Mouse (Mus musculus) brown adipose tissue, adult 24 weeks (tissue): ENCODE measurements at regions not wholly inside any gene's neighbourhood (a gene's known extent, or its start where the extent isn't known, plus 50 kb on each side); places are given as distances from the start of the nearest gene placed in this dataset.

ENCODE experiments used
- H3K27ac ChIP-seq: fragments of 200-500 bp; replicated peaks from 2 replicates; pipeline ENCODE4 v1.5.1; 2012; ENCODE audit warnings: low read depth, mild to moderate bottlenecking, low read length
- H3K4me1 ChIP-seq: fragments of 200-500 bp; 2 replicates; pipeline ENCODE4 v1.6.1; 2012; ENCODE audit warnings: low read length, mixed read lengths; ENCODE audit not compliant: control insufficient read depth, insufficient read depth, insufficient read length
- H3K4me3 ChIP-seq: fragments of 200-500 bp; 2 replicates; pipeline ENCODE4 v1.5.1; 2012; ENCODE audit warnings: low read depth, mild to moderate bottlenecking, low read length, moderate library complexity; ENCODE audit not compliant: insufficient read depth

DNA sequence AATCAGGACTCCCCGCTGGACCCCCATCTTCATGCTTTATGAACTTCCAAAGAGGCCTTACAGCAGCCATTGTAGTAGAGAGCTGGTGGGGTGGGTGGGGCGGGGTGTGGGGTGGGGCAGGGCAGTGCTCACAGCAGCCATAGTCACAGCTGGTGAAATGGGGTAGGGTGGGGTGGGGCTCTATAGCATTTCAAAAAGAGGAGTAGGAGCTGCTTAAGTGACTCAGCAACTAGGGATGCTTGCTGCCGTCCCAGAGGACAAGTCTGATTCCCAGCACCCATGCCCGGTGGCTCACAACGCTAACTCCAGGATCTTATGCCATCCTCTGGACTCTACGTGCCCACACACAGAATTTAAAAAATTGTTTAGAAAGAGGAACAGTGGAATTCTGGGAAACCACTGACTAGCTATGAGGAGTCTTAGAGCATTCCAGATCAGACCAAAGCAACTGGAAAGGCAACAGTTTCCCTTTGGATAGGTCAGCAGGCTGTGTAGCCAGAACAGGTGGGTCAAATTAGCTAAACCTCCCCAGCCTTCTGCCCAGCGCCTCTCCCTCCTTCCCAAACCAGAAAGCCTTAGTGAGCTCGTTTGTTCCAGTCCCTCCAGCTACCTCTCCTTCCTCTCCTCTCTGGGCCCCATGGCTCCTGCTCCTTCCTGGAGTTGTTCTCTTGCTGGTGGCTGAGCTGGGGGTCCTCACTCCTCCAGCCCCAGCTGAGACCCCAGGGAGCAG is 89.7 kb downstream of the Syf2 start:
- H3K4me1 ChIP-seq: no peaks in the 10 kb centered on the region
- H3K27ac ChIP-seq: no peak overlapping the region
- H3K4me3 ChIP-seq: no peak overlapping the region

DNA sequence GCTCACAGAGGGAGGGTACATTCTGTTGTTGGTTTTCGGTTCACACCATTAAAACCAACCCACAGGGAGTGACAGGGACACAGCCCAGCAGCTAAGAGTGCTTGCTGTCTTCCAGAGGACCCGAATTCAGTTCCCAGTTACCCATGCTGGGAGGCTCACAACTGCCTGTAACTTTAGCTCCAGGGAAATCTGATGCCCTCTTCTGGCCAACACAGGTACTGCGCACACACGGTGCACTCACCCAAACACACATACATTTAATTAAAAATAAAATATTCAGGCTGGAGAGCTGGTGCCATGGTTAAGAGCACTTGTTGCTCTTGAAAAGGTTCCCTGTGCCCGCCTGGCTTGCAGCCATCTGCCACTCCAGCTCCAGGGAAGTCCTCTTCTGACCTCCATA is 92.5 kb downstream of the Syf2 start:
- H3K4me3 ChIP-seq: no peak overlapping the region
- no peaks in the 10 kb centered on the region for H3K4me1 ChIP-seq
- H3K27ac ChIP-seq: no peak overlapping the region

DNA sequence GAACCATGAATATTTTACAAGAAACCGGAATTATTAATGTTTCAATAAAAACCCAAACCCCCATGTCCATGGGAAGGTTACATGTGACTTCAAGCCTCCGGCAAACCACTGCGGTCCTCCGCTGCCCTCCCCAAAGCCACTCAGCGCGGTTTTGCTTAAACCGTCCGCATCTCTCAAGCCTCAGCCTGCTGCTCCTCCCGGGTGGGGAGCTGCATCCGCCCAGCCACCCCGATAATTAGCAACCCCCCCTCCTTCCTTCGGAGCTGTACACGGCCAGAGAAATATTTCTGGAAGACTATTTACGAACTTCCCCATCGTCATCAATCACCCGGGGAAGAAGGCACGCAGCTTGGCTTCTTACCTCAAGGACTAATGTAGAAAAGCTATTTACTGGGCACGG is 94.7 kb upstream of the Runx3 start:
- no peaks in the 10 kb centered on the region for H3K4me1 ChIP-seq
- no peak overlapping the region for H3K4me3 ChIP-seq

DNA sequence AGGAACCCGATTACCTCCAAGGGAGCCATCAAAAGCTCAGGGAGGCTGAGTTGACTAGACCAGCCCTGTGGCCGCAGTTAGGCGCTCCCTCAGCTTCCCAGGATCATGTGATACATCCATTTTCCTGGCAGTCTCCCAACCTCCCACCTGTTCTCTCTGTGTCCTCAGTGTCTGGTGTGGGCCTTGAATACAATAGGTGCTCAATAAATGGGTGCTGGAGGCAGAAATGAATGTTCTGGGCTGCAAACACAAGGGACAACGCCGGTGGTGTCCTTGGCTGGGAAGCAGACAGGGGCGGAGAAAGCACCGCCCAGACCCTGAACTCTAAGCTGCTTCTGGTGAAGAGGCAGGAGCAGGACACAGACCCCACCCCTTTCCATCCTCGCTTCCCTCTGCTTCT is 93.3 kb upstream of the Runx3 start:
- Histone ChIP-seq H3K27ac (no peak overlapping the region), H3K4me1 (no peaks in the 10 kb centered on the region), H3K4me3 (no peak overlapping the region)

More for the DNA sequence above, 94.7 kb upstream of the Runx3 start:
- no peak overlapping the region for H3K27ac ChIP-seq

DNA sequence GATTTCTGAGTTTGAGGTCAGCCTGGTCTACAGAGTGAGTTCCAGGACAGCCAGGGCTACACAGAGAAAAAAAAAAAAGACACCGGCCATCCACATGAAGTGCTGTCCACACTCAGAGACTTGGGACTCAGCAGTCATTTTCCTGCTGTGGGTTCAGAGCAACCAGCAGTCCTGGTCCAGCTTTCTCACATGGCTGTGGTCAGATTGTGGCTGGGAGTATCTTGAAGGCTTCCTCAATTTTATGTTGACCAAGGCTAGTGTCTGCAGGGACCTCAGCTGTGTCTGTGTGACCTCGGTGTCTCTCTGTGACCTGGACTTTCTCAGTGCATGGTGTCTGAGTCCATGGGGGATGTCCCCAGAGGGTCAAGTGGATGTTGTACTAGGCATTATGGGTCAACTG is 90.7 kb upstream of the Runx3 start:
- Histone ChIP-seq H3K4me3 (no peak overlapping the region), H3K4me1 (no peaks in the 10 kb centered on the region), H3K27ac (no peak overlapping the region)

DNA sequence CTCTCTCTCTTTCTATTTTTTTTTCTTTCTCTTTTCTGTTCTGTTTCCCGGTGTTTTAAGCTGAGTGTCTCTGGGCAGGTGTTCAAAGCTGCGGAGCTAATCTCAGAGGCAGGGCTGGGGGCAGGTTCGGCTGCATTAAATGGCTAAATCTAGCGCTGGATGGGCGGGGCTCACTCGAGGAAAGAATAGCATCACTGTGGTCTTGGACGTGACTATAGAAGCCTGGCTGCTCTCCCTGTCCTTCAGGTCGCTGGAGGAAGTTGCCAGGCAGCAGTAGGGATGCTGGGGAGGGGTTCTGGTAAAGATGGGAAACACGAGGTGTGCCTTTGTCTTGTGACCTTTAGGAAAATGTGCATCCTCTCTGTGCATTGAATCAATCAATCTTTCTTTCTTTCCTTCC is 88.0 kb upstream of the Runx3 start:
- Histone ChIP-seq H3K4me3 (no peak overlapping the region), H3K4me1 (no peaks in the 10 kb centered on the region), H3K27ac (no peak overlapping the region)

DNA sequence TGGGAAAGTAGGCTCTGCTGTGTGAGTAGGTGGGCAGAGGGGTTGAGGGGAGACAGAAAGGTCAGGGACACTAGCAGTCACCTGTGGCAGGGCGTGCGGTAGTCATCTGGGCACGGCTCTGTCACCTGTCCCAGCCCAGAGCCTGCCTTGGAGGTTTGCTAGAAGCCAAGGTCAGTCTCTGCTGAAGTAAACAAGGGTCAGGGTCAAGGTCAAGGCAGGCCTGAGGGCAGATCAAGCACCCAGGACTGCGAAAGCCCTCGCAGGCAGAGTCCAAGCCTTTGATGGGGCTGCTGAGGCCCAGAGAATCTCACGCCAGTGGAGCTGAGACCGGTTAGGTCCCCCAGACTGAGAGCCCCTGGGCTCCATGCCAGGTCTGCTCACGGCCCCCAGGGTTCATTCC is 87.2 kb upstream of the Runx3 start:
- no peak overlapping the region for H3K4me3 ChIP-seq
- no peaks in the 10 kb centered on the region for H3K4me1 ChIP-seq
- H3K27ac ChIP-seq: no peak overlapping the region

DNA sequence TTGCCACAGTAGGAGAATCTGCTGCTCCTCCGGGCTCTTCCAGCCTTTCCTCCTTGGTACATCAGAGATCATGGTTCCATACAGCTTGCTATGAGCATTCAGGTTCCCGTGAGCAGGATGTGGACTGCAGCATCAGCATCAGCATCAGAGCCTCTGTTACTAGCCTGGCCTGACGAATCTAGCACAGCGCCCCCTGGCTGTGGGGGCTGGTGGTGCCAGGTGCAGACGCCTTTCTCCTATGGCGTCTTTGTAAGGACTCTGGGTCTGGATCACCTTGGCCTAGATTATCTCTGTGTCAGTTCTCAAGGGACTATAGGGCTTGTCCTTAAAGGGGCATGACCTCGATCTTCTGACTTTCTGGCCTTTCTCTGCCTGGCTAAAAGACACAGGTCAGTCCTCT is 86.0 kb upstream of the Runx3 start:
- Histone ChIP-seq H3K27ac (no peak overlapping the region), H3K4me1 (no peaks in the 10 kb centered on the region), H3K4me3 (no peak overlapping the region)

DNA sequence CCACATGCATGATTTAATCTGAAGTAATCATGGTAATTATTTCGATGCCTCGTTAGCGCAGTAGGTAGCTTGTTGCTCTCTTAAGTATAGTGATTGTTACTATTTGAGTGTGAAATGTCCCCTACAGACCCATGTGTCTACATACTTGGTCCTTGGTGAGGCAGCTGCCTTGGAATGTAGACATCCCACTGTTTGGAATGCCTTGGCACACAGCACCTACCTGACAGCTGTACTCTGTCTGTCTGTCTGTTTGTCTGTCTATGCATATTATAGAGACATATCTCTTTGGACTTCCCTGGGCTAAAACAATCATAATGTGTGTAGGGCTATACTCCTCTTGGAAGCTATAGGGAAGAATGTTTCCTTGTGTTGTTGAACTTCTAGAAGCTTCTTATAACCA is 83.7 kb upstream of the Runx3 start:
- no peak overlapping the region for H3K27ac ChIP-seq
- H3K4me1 ChIP-seq: no peaks in the 10 kb centered on the region

DNA sequence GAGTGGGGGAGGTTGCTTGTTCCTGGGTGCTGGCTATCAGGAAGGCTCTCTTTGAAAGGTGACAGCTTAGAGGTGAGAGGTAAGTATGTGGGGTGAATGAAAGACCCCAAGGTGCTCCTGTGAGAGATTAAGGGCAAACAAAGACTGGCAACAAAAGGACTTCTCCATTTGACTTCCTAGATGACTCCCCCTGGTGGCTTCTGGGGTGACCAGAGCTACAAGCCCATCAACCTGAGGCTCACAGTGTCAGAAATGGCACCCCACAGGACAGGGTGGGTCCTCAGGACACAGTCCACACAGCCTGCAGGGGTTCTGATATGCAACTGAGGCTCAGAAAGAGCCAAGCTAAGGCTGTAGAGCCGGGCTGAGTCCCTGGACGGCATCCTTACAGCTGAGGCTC is 81.2 kb upstream of the Runx3 start:
- no peak overlapping the region for H3K4me3 ChIP-seq
- H3K27ac ChIP-seq: no peak overlapping the region
- no peaks in the 10 kb centered on the region for H3K4me1 ChIP-seq

More for the DNA sequence above, 83.7 kb upstream of the Runx3 start:
- H3K4me3 ChIP-seq: no peak overlapping the region

DNA sequence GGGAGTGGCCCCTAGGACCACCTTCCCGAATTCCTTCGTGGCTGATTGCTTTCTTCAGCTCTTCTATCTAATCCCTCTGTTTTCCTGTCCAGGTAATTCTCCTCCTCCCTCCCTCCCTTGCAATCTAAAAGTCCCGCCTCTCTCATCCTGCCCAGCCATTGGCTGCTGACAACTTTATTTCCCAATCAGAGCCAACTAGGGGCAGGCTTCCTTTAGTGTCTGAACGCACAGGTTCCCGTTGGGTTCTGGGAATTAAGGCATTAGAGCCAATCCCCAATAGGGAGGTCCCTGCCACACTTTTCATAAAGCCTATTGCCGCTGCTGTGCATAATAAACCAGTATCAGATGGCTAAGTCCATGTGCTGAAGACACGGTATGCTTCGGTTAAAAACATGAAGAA is 78.5 kb upstream of the Runx3 start:
- no peak overlapping the region for H3K4me3 ChIP-seq
- H3K4me1 ChIP-seq: no peaks in the 10 kb centered on the region
- no peak overlapping the region for H3K27ac ChIP-seq

DNA sequence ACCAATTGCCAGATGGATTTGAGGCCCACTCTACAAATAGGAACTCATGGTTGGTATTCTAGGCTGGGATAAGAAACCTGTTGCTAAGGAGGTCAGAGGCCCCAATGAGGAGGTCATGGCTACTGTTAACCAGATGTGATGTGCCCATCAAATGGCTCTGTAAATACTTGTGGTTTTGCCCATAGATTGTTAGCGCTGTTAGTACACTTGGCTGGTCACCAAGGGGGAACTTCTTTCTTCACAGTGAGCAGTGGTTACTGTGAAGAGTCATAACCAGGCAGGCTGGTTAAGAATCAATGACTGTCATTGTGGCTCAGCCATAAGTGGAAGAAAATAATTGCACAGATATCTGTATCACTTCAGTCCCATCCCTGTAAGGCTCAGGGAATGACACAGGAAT is 78.0 kb upstream of the Runx3 start:
- Histone ChIP-seq H3K4me3 (no peak overlapping the region), H3K4me1 (no peaks in the 10 kb centered on the region)

DNA sequence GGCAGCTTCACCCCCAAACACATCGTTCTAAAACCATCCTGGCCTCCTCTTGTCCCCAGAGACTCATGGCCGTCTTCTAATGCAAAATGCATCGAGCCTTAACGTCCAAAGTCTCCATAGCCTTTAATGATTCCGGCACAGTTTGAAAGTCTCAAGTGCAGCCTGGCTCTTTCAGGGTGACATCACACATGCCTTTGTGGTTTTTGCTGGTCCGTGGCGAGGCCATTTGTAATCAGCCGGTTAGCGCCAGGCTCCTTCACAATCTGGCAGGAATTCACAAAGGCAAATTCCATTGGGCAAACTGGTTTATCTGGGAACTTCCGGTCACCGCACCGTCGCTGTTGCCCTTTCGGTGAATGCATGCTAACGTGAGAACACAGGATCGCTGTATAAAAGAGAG is 75.4 kb upstream of the Runx3 start:
- no peaks in the 10 kb centered on the region for H3K4me1 ChIP-seq
- no peak overlapping the region for H3K4me3 ChIP-seq
- H3K27ac ChIP-seq: no peak overlapping the region

More for the DNA sequence above, 78.0 kb upstream of the Runx3 start:
- no peak overlapping the region for H3K27ac ChIP-seq

DNA sequence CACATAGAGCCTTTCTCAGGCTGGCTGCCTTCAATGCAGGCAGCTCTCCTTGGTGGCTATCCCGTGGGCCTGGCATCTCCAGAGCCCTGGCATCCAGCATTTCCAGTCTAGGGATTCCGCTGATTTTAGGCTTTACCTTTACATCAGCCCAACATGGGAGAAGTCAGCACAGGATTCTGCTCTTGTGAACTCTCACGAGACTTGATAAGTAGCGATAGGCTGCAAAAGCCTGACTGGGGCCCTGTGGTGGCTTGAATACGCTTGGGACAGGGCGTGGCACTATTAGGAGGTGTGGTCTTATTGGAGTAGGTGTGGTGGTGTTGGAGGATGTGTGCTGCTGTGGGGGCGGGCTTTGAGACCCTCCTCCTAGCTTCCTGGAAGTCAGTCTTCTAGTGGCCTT is 73.8 kb upstream of the Runx3 start:
- Histone ChIP-seq H3K27ac (no peak overlapping the region), H3K4me1 (no peaks in the 10 kb centered on the region), H3K4me3 (no peak overlapping the region)

DNA sequence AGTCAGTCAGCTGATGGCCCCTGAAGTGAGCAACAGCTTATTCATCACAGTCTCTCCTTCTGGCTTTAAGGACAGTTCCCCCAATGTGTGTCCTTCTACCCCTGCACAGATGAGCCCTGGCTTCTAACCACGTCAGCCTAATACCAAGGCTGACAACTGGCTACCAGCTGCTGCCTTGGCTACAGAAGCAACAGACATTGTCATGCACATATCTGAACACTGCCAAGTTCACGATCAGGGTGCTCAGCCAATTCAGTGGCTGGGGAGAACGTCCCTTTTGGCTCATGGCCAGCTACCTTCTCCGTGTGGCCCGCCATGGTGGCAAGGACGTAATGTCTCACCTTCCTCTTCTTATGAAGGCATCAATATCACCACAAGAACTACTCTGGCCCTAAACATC is 73.2 kb upstream of the Runx3 start:
- Histone ChIP-seq H3K4me1 (no peaks in the 10 kb centered on the region), H3K4me3 (no peak overlapping the region), H3K27ac (no peak overlapping the region)

DNA sequence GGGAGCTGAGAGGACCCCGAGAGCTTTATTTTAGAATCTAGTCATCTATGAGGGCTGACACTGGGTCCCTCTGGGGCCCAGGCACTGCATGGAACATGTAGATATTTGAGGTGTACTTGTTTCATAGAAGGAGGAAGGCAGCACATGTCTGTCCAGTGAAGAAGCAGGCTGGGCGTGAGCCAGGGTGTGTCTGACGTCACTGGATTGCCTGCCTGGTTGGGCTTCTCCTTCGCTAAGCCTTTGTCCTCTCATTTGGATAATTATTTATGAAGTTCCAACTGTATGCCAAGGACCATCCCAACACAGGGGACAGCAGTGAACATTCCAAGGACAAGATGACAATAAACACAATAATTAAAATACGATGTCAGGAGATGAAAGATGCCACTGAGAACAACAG is 72.7 kb upstream of the Runx3 start:
- Histone ChIP-seq H3K4me1 (no peaks in the 10 kb centered on the region), H3K4me3 (no peak overlapping the region), H3K27ac (no peak overlapping the region)

DNA sequence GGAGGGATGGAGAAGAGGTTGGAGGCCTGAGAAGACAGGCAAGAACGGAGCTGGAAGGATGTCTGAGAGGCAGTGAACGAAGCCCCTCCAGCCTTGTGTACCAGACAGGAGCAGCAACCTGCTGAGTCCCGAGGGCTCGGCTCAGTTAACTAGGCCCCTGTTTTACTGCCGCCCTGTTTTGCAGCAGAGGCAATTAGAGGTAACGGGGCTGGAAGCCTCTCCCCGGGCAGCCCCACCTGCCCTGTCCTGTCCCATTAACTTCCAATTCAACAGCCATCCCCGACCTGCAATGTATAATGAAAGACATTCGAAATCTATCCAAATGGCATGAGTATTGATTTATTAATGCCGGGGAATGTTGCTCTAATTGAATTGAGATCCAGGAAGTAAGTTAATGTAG is 70.5 kb upstream of the Runx3 start:
- H3K27ac ChIP-seq: no peak overlapping the region

More for the DNA sequence above, 70.5 kb upstream of the Runx3 start:
- Histone ChIP-seq H3K4me1 (no peaks in the 10 kb centered on the region), H3K4me3 (no peak overlapping the region)
